Mouse (Mus musculus) heart, embryonic 12.5 days (tissue): Measurements from ENCODE around the gene Gm6583. TPM values are rescaled to one million over a fixed set of nuclear protein-coding genes. Genes with fewer than 3 reads are reported as not detected.
A peak's percentile ranks its signal among the peaks of the same experiment; 100 is the strongest.

Experiments
- ATAC-seq: fragments of 200-750 bp; cut with Nextera tagmentation; 2 replicates; pipeline ENCODE4 v1.8.0; 2017; ENCODE audit warnings: moderate TSS enrichment, moderate library complexity; ENCODE audit not compliant: insufficient number of reproducible peaks, low FRiP score
- H3K27ac ChIP-seq: fragments of 300-500 bp; sonication (generic); 2 replicates; pipeline ENCODE4 v1.5.1; 2016; ENCODE audit warnings: mild to moderate bottlenecking, moderate library complexity; ENCODE audit not compliant: poor library complexity, severe bottlenecking
- H3K27me3 ChIP-seq: fragments of 300-500 bp; sonication (generic); replicated peaks from 2 replicates; pipeline ENCODE4 v1.6.1; 2016; ENCODE audit warnings: mild to moderate bottlenecking, moderate library complexity
- H3K36me3 ChIP-seq: fragments of 300-500 bp; sonication (generic); 2 replicates; pipeline ENCODE4 v1.6.1; 2016; ENCODE audit warnings: mild to moderate bottlenecking, moderate library complexity
- H3K4me1 ChIP-seq: fragments of 300-500 bp; sonication (generic); replicated peaks from 2 replicates; pipeline ENCODE4 v1.6.1; 2016; ENCODE audit warnings: mild to moderate bottlenecking
- H3K4me2 ChIP-seq: fragments of 300-500 bp; sonication (generic); 2 replicates; pipeline ENCODE4 v1.6.1; 2016; ENCODE audit warnings: mild to moderate bottlenecking, moderate library complexity
- H3K4me3 ChIP-seq: fragments of 300-500 bp; sonication (generic); 2 replicates; pipeline ENCODE4 v1.5.1; 2016; ENCODE audit warnings: mild to moderate bottlenecking
- H3K9ac ChIP-seq: fragments of 300-500 bp; sonication (generic); 2 replicates; pipeline ENCODE4 v1.6.1; 2016; ENCODE audit warnings: mild to moderate bottlenecking, moderate library complexity
- H3K9me3 ChIP-seq: fragments of 300-500 bp; sonication (generic); replicated peaks from 2 replicates; pipeline ENCODE4 v1.6.1; 2016; ENCODE audit warnings: mild to moderate bottlenecking, moderate library complexity
- WGBS: fragments of 180-500 bp; shearing (Covaris S2); methylation state at CpG from one replicate; pipeline ENCODE4 v1.1.7; 2016; 5-methylcytosine and 5-hydroxymethylcytosine counted together
- polyA plus RNA-seq: library from polyadenylated mRNA; unstranded; fragments of >200 nt; fragmentation: Nextera tagmentation; extraction: Ambion mirVana; gene quantifications from 2 replicates; pipeline ENCODE4 v1.2.1, GENCODE M21; 2016

Gm6583 gene
- polyA plus RNA-seq, 1 experiment from 2014 or later: 0.10 TPM

- Histone ChIP-seq H3K27me3 (peaks cover 47% of the 10 kb centered on the region), H3K27ac (no peak overlapping the region), H3K4me2 (no peak overlapping the region), H3K9me3 (no peaks in the 10 kb centered on the region), H3K9ac (no peak overlapping the region), H3K4me1 (peaks cover 5% of the 10 kb centered on the region; the same call in 1 of the 2 replicates), H3K4me3 (no peak overlapping the region), H3K36me3 (no peaks in the 10 kb centered on the region)
- WGBS: 56% methylated on average over 2 of the region's 2 CpGs
- peak; percentile 56; the same call in 1 of the 2 replicates for ATAC-seq
Observed at GRCm38 (mm10) chr5:112385973-112386372, 30.1 kb upstream of the Gm6583 start.

GRCm38 (mm10) chr5:112384805-112385472 lies 29.1 kb upstream of the Gm6583 start:
- Histone ChIP-seq H3K4me2 (no peak overlapping the region), H3K27ac (no peak overlapping the region), H3K27me3 (peaks cover 39% of the 10 kb centered on the region), H3K4me1 (peaks cover 5% of the 10 kb centered on the region; the same call in 1 of the 2 replicates), H3K4me3 (no peak overlapping the region), H3K9me3 (no peaks in the 10 kb centered on the region), H3K9ac (no peak overlapping the region), H3K36me3 (no peaks in the 10 kb centered on the region)
- ATAC-seq: no peak
- 87% methylated on average over 13 of the region's 13 CpGs for WGBS

- Histone ChIP-seq H3K27ac (no peak overlapping the region), H3K4me3 (no peak overlapping the region), H3K36me3 (peaks cover 13% of the 10 kb centered on the region), H3K9ac (no peak overlapping the region), H3K4me1 (peaks cover 5% of the 10 kb centered on the region; the same call in 1 of the 2 replicates), H3K27me3 (peaks cover 22% of the 10 kb centered on the region; the same call in 1 of the 2 replicates), H3K9me3 (no peaks in the 10 kb centered on the region), H3K4me2 (no peak overlapping the region)
- 64% methylated on average over 17 of the region's 17 CpGs for WGBS
- no peak for ATAC-seq
Observed at GRCm38 (mm10) chr5:112382641-112383330, 27.0 kb upstream of the Gm6583 start.

GRCm38 (mm10) chr5:112382042-112382441 lies 26.2 kb upstream of the Gm6583 start:
- Histone ChIP-seq H3K4me3 (no peak overlapping the region), H3K27ac (no peak overlapping the region), H3K4me2 (no peak overlapping the region), H3K9me3 (no peaks in the 10 kb centered on the region), H3K27me3 (peaks cover 16% of the 10 kb centered on the region; the same call in 1 of the 2 replicates), H3K4me1 (peaks cover 5% of the 10 kb centered on the region; the same call in 1 of the 2 replicates), H3K36me3 (peaks cover 13% of the 10 kb centered on the region), H3K9ac (no peak overlapping the region)
- ATAC-seq: no peak
- 79% methylated on average over 9 of the region's 9 CpGs for WGBS

GRCm38 (mm10) chr5:112381154-112381553 lies 25.3 kb upstream of the Gm6583 start:
- ATAC-seq: no peak
- WGBS: 62% methylated on average over 11 of the region's 11 CpGs
- H3K4me3 ChIP-seq: no peak overlapping the region
- H3K4me1 ChIP-seq: peaks cover 5% of the 10 kb centered on the region; the same call in 1 of the 2 replicates
- no peak overlapping the region for H3K9ac ChIP-seq
- H3K27ac ChIP-seq: no peak overlapping the region
- H3K4me2 ChIP-seq: no peak overlapping the region
- H3K9me3 ChIP-seq: no peaks in the 10 kb centered on the region
- H3K36me3 ChIP-seq: peaks cover 15% of the 10 kb centered on the region
- H3K27me3 ChIP-seq: peaks cover 14% of the 10 kb centered on the region; the same call in 1 of the 2 replicates

- Histone ChIP-seq H3K9me3 (no peaks in the 10 kb centered on the region), H3K36me3 (peaks cover 38% of the 10 kb centered on the region), H3K4me3 (no peak overlapping the region), H3K4me2 (no peak overlapping the region), H3K27me3 (0 out of 2 replicates have a peak, but pooled peaks cover 8% of the 10 kb centered on the region), H3K4me1 (peaks cover 5% of the 10 kb centered on the region; the same call in 1 of the 2 replicates), H3K9ac (no peak overlapping the region), H3K27ac (no peak overlapping the region)
- WGBS: 80% methylated on average over 6 of the region's 6 CpGs
- ATAC-seq: no peak
Observed at GRCm38 (mm10) chr5:112378716-112379115, 22.9 kb upstream of the Gm6583 start.

- no peak overlapping the region for H3K4me2 ChIP-seq
- no peak overlapping the region for H3K4me3 ChIP-seq
- H3K4me1 ChIP-seq: peaks cover 5% of the 10 kb centered on the region; the same call in 1 of the 2 replicates
- no peak overlapping the region for H3K27ac ChIP-seq
- 0 out of 2 replicates have a peak, but pooled peaks cover 7% of the 10 kb centered on the region for H3K27me3 ChIP-seq
- H3K9ac ChIP-seq: no peak overlapping the region
- H3K36me3 ChIP-seq: peaks cover 48% of the 10 kb centered on the region
- no peaks in the 10 kb centered on the region for H3K9me3 ChIP-seq
- WGBS: 83% methylated on average over 1 of the region's 1 CpGs
- no peak for ATAC-seq
Observed at GRCm38 (mm10) chr5:112377380-112377779, 21.5 kb upstream of the Gm6583 start.

GRCm38 (mm10) chr5:112376111-112376510 lies 20.3 kb upstream of the Gm6583 start:
- Histone ChIP-seq H3K9ac (no peak overlapping the region), H3K4me1 (peaks cover under 1% of the 10 kb centered on the region; the same call in 1 of the 2 replicates), H3K27me3 (no peaks in the 10 kb centered on the region), H3K4me3 (no peak overlapping the region), H3K4me2 (no peak overlapping the region), H3K9me3 (no peaks in the 10 kb centered on the region), H3K27ac (no peak overlapping the region), H3K36me3 (peaks cover 59% of the 10 kb centered on the region)
- 82% methylated on average over 4 of the region's 4 CpGs for WGBS
- peak; percentile 12; the same call in 1 of the 2 replicates for ATAC-seq

GRCm38 (mm10) chr5:112371933-112372332 lies 16.1 kb upstream of the Gm6583 start:
- Histone ChIP-seq H3K4me1 (no peaks in the 10 kb centered on the region), H3K4me2 (no peak overlapping the region), H3K9ac (no peak overlapping the region), H3K27me3 (peaks cover 4% of the 10 kb centered on the region; the same call in 1 of the 2 replicates), H3K9me3 (no peaks in the 10 kb centered on the region), H3K27ac (no peak overlapping the region), H3K4me3 (no peak overlapping the region), H3K36me3 (peaks cover 82% of the 10 kb centered on the region)
- 74% methylated on average over 7 of the region's 7 CpGs for WGBS
- ATAC-seq: no peak

GRCm38 (mm10) chr5:112370236-112370813 lies 14.5 kb upstream of the Gm6583 start:
- no peak overlapping the region for H3K4me3 ChIP-seq
- no peak for ATAC-seq
- H3K27me3 ChIP-seq: peaks cover 6% of the 10 kb centered on the region; the same call in 1 of the 2 replicates
- no peaks in the 10 kb centered on the region for H3K4me1 ChIP-seq
- H3K36me3 ChIP-seq: peaks cover 85% of the 10 kb centered on the region
- no peak overlapping the region for H3K27ac ChIP-seq
- 90% methylated on average over 12 of the region's 12 CpGs for WGBS
- H3K4me2 ChIP-seq: no peak overlapping the region
- H3K9ac ChIP-seq: no peak overlapping the region
- H3K9me3 ChIP-seq: no peaks in the 10 kb centered on the region

- no peak for ATAC-seq
- no peak overlapping the region for H3K4me3 ChIP-seq
- H3K9me3 ChIP-seq: no peaks in the 10 kb centered on the region
- no peak overlapping the region for H3K27ac ChIP-seq
- H3K27me3 ChIP-seq: peaks cover 6% of the 10 kb centered on the region
- no peak overlapping the region for H3K9ac ChIP-seq
- peaks cover 85% of the 10 kb centered on the region for H3K36me3 ChIP-seq
- H3K4me2 ChIP-seq: no peak overlapping the region
- WGBS: 91% methylated on average over 13 of the region's 13 CpGs
- H3K4me1 ChIP-seq: no peaks in the 10 kb centered on the region
Observed at GRCm38 (mm10) chr5:112369326-112369725, 13.5 kb upstream of the Gm6583 start.
